Mouse (Mus musculus) small intestine, adult 2 months (tissue): ENCODE data around the gene Cacna2d4. TPM values are rescaled to one million over a fixed set of nuclear protein-coding genes. Genes with fewer than 3 reads are reported as not detected.
A peak's percentile ranks its signal among the peaks of the same experiment; 100 is the strongest.

ENCODE experiments used
- H3K27ac ChIP-seq: fragments of 200-500 bp; 2 replicates; pipeline ENCODE4 v1.5.1; 2012; ENCODE audit warnings: low read depth, low read length, control low read depth, inconsistent platforms; ENCODE audit not compliant: insufficient read depth
- H3K27me3 ChIP-seq: fragments of 200-500 bp; 2 replicates; pipeline ENCODE4 v1.6.1; 2012; ENCODE audit warnings: mild to moderate bottlenecking, moderate library complexity, low read length, inconsistent platforms; ENCODE audit not compliant: control insufficient read depth, insufficient read depth
- H3K36me3 ChIP-seq: fragments of 200-500 bp; 2 replicates; pipeline ENCODE4 v1.6.1; 2012; ENCODE audit warnings: mild to moderate bottlenecking, low read length, control low read depth, inconsistent platforms; ENCODE audit not compliant: control insufficient read depth, insufficient read depth
- H3K4me1 ChIP-seq: fragments of 200-500 bp; 2 replicates; pipeline ENCODE4 v1.6.1; 2012; ENCODE audit warnings: low read length, inconsistent platforms, mixed read lengths; ENCODE audit not compliant: control insufficient read depth, insufficient read depth, insufficient read length
- H3K4me3 ChIP-seq: fragments of 200-500 bp; 2 replicates; pipeline ENCODE4 v1.5.1; 2012; ENCODE audit warnings: low read depth, mild to moderate bottlenecking, control low read depth, inconsistent platforms, low read length, moderate library complexity
- CTCF ChIP-seq: fragments of 200-500 bp; IDR thresholded peaks from 2 replicates; pipeline ENCODE4 v1.5.1; 2012; ENCODE audit warnings: low read depth, mild to moderate bottlenecking, control low read depth, inconsistent platforms, low read length, moderate library complexity, mixed read lengths; ENCODE audit not compliant: insufficient replicate concordance, insufficient read length; ENCODE audit errors: extremely low read depth
- POLR2A ChIP-seq: fragments of 200-500 bp; IDR thresholded peaks from 2 replicates; pipeline ENCODE4 v1.6.1; 2012; ENCODE audit warnings: low read depth, mild to moderate bottlenecking, control low read depth, inconsistent platforms, low read length, moderate library complexity
- WGBS: fragments of 180-500 bp; shearing (Covaris S2); methylation state at CpG from one replicate; pipeline ENCODE4 v1.1.7; 2018; 5-methylcytosine and 5-hydroxymethylcytosine counted together
- polyA plus RNA-seq: library from polyadenylated mRNA; depleted of rRNA; stranded (reverse); fragments of >200 nt; gene quantifications from 2 replicates; pipeline ENCODE4 v1.2.3, GENCODE M21; 2012

Gene Cacna2d4
- polyA plus RNA-seq, 1 experiment: 0.32 TPM

- H3K4me3 ChIP-seq: no peak overlapping the region
- H3K27me3 ChIP-seq: no peaks in the 10 kb centered on the region
- no peaks in the 10 kb centered on the region for H3K4me1 ChIP-seq
- WGBS: 80% methylated on average over 2 of the region's 2 CpGs
- no peak overlapping the region for H3K27ac ChIP-seq
- TF ChIP-seq CTCF (peak; percentile 9; the same call in 1 of the 2 replicates), POLR2A (no peak)
- no peaks in the 10 kb centered on the region for H3K36me3 ChIP-seq
Observed at GRCm38 (mm10) chr6:119319358-119319757, 83.0 kb downstream of the Cacna2d4 start.

- Histone ChIP-seq H3K27me3 (no peaks in the 10 kb centered on the region), H3K27ac (no peak overlapping the region), H3K36me3 (no peaks in the 10 kb centered on the region), H3K4me3 (no peak overlapping the region), H3K4me1 (no peaks in the 10 kb centered on the region)
- WGBS: 34% methylated on average over 16 of the region's 16 CpGs
- TF ChIP-seq POLR2A (no peak), CTCF (no peak)
Observed at GRCm38 (mm10) chr6:119320481-119320880, 84.2 kb downstream of the Cacna2d4 start.

GRCm38 (mm10) chr6:119321752-119322151 is 85.4 kb downstream of the Cacna2d4 start:
- H3K4me1 ChIP-seq: no peaks in the 10 kb centered on the region
- no peaks in the 10 kb centered on the region for H3K27me3 ChIP-seq
- no peaks in the 10 kb centered on the region for H3K36me3 ChIP-seq
- H3K4me3 ChIP-seq: no peak overlapping the region
- no peak overlapping the region for H3K27ac ChIP-seq
- no peak for TF ChIP-seq CTCF
- no peak for TF ChIP-seq POLR2A
- 70% methylated on average over 7 of the region's 7 CpGs for WGBS

- H3K4me3 ChIP-seq: no peak overlapping the region
- H3K4me1 ChIP-seq: no peaks in the 10 kb centered on the region
- TF ChIP-seq CTCF (no peak), POLR2A (no peak)
- 64% methylated on average over 10 of the region's 10 CpGs for WGBS
- H3K27ac ChIP-seq: no peak overlapping the region
- peaks cover 12% of the 10 kb centered on the region; the same call in 1 of the 2 replicates for H3K27me3 ChIP-seq
- no peaks in the 10 kb centered on the region for H3K36me3 ChIP-seq
Observed at GRCm38 (mm10) chr6:119324776-119325175, 88.5 kb downstream of the Cacna2d4 start.

GRCm38 (mm10) chr6:119325978-119326377 is 89.7 kb downstream of the Cacna2d4 start:
- TF ChIP-seq POLR2A (no peak), CTCF (no peak)
- no peaks in the 10 kb centered on the region for H3K4me1 ChIP-seq
- no peak overlapping the region for H3K4me3 ChIP-seq
- peaks cover 24% of the 10 kb centered on the region for H3K27me3 ChIP-seq
- H3K36me3 ChIP-seq: no peaks in the 10 kb centered on the region
- H3K27ac ChIP-seq: no peak overlapping the region
- WGBS: 71% methylated on average over 6 of the region's 6 CpGs

- no peak for TF ChIP-seq POLR2A
- no peak for TF ChIP-seq CTCF
- Histone ChIP-seq H3K4me1 (no peaks in the 10 kb centered on the region), H3K27ac (no peak overlapping the region), H3K4me3 (no peak overlapping the region), H3K27me3 (peaks cover 29% of the 10 kb centered on the region), H3K36me3 (no peaks in the 10 kb centered on the region)
- 42% methylated on average over 7 of the region's 7 CpGs for WGBS
Observed at GRCm38 (mm10) chr6:119326541-119326940, 90.2 kb downstream of the Cacna2d4 start.

GRCm38 (mm10) chr6:119328521-119329115 is 92.3 kb downstream of the Cacna2d4 start:
- Histone ChIP-seq H3K4me3 (no peak overlapping the region), H3K4me1 (peaks cover 3% of the 10 kb centered on the region; the same call in 1 of the 2 replicates), H3K36me3 (no peaks in the 10 kb centered on the region), H3K27ac (no peak overlapping the region), H3K27me3 (peaks cover 31% of the 10 kb centered on the region)
- TF ChIP-seq POLR2A (no peak), CTCF (no peak)
- 10% methylated on average over 11 of the region's 11 CpGs for WGBS

GRCm38 (mm10) chr6:119329215-119329714 is 92.9 kb downstream of the Cacna2d4 start:
- Histone ChIP-seq H3K27ac (no peak overlapping the region), H3K27me3 (peaks cover 31% of the 10 kb centered on the region), H3K36me3 (no peaks in the 10 kb centered on the region), H3K4me3 (no peak overlapping the region), H3K4me1 (peaks cover 3% of the 10 kb centered on the region; the same call in 1 of the 2 replicates)
- 4% methylated on average over 8 of the region's 8 CpGs for WGBS
- TF ChIP-seq CTCF (no peak), POLR2A (no peak)
